Mouse (Mus musculus) v-Abl transformed pro-B cells (cell line): ENCODE results near the gene B9d2.

Source experiments
- in situ Hi-C, 2 experiments: fragments of 400-800 bp; cut with MboI; formaldehyde crosslinking; loops; one replicate each; pipeline ENCODE4 v1.15.1; 2025; ENCODE audit not compliant: unreplicated experiment in 2 of 2

The B9d2 gene

GRCm38 (mm10) chr7:25671686-25672085 is 8.9 kb upstream of the B9d2 start:
- in situ Hi-C loops = no loop called here

GRCm38 (mm10) chr7:25672442-25672841 is 8.1 kb upstream of the B9d2 start:
- in situ Hi-C loops = no loop called here

GRCm38 (mm10) chr7:25674297-25674696 is 6.3 kb upstream of the B9d2 start:
- in situ Hi-C loops = no loop called here

- in situ Hi-C loops = no loop called here
Observed at GRCm38 (mm10) chr7:25674719-25675300, 5.8 kb upstream of the B9d2 start, which contains the start of gene Tmem91. TSS of gene Tmem91 (minus strand) at chr7:25675166.

GRCm38 (mm10) chr7:25675405-25675804 is 5.2 kb upstream of the B9d2 start:
- in situ Hi-C loops = no loop called here

- in situ Hi-C loops = no loop called here
Observed at GRCm38 (mm10) chr7:25676085-25676781, 4.3 kb upstream of the B9d2 start.

- in situ Hi-C loops = no loop called here
Observed at GRCm38 (mm10) chr7:25677013-25677412, 3.6 kb upstream of the B9d2 start.

- in situ Hi-C loops = loop anchor here (5.0 kb wide), 3 partner anchors 37 to 72 kb away; partner anchors contain the start of genes Ccdc97 (in 1 of the 2) and Hnrnpul1 (in 1 of the 2)
Observed at GRCm38 (mm10) chr7:25679971-25680370, 609 bp upstream of the B9d2 start.

GRCm38 (mm10) chr7:25681341-25682231 is 1.0 kb downstream of the B9d2 start:
- in situ Hi-C loops = loop anchor here (5.0 kb wide), 3 partner anchors 36 to 71 kb away; partner anchors contain the start of genes Ccdc97 (in 1 of the 2) and Hnrnpul1 (in 1 of the 2)

- in situ Hi-C loops = loop anchor here (5.0 kb wide), 3 partner anchors 34 to 69 kb away; partner anchors contain the start of genes Ccdc97 (in 1 of the 2) and Hnrnpul1 (in 1 of the 2)
Observed at GRCm38 (mm10) chr7:25683474-25684180, 3.0 kb downstream of the B9d2 start.

- in situ Hi-C loops = loop anchor here (5.0 kb wide), 4 partner anchors 32 to 68 kb away; partner anchors contain the start of genes Hnrnpul1 (in 2 of the 2) and Ccdc97 (in 1 of the 2)
Observed at GRCm38 (mm10) chr7:25684659-25685058, 4.1 kb downstream of the B9d2 start.

- in situ Hi-C loops = loop anchor here (5.0 kb wide), 2 partner anchors 34 to 66 kb away; partner anchors contain the start of gene Hnrnpul1 (in 1 of the 2)
Observed at GRCm38 (mm10) chr7:25685926-25686470, 5.4 kb downstream of the B9d2 start.

- in situ Hi-C loops = loop anchor here (5.0 kb wide), 2 partner anchors 35 to 65 kb away; partner anchors contain the start of gene Hnrnpul1 (in 1 of the 2)
Observed at GRCm38 (mm10) chr7:25686680-25687531, 6.3 kb downstream of the B9d2 start, which contains the start of gene Tgfb1. TSS of gene Tgfb1 (plus strand) at chr7:25687002.

- in situ Hi-C loops = loop anchor here (5.0 kb wide), 2 partner anchors 36 to 64 kb away; partner anchors contain the start of gene Hnrnpul1 (in 1 of the 2)
Observed at GRCm38 (mm10) chr7:25687811-25688401, 7.3 kb downstream of the B9d2 start.

GRCm38 (mm10) chr7:25688810-25689586 is 8.4 kb downstream of the B9d2 start:
- in situ Hi-C loops = loop anchor here (5.0 kb wide), 2 partner anchors 37 to 63 kb away; partner anchors contain the start of gene Hnrnpul1 (in 1 of the 2)

- in situ Hi-C loops = loop anchor here (5.0 kb wide), 2 partner anchors 37 to 63 kb away; partner anchors contain the start of gene Hnrnpul1 (in 1 of the 2)
Observed at GRCm38 (mm10) chr7:25689603-25690021, 9.0 kb downstream of the B9d2 start.

GRCm38 (mm10) chr7:25690051-25690450 is 9.5 kb downstream of the B9d2 start:
- in situ Hi-C loops = no loop called here
